Mouse (Mus musculus): ENCODE data around the gene Mt1.
"Not testable (repeated sequence)": the region's sequence is repeated elsewhere in the genome, so short reads cannot be mapped to it uniquely, and the experiment has no call there.

Mt1 gene

GRCm38 (mm10) chr8:94178857-94179712 lies at the start of gene Mt1:
Gene Mt1 (plus strand): TSS chr8:94179082.
- peak; percentile 55 for DNase-seq

DNA sequence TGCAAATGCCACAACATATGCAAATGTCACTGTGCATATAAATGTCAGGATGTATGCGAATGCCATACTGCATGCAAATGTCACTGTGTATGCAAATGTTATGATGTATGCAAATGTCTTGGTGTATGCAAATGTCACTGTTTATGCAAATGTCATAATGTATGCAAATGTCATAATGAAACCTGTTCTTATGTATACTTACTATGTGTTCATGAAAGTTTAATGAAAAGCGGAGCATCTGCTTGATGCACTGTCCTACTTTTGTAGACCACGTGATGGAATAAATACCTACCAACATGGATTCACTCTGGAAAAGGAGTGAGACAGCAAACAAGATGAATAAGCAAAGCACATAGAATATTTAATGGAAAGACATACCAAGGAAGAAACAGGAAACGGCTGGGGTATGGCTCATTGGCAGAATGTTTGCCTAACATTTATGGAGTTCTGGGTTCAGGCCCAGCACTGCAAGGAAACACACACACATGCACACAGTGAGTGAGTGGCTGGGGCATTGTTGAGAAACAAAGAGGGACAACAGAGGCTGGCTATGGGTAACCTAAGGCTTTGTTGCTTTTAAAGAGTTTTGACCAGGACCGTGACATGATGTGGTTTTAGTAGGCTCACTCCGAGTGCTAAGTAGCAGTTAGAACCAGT lies 49.6 kb upstream of the Mt1 start:
- DNase-seq = no peak

DNA sequence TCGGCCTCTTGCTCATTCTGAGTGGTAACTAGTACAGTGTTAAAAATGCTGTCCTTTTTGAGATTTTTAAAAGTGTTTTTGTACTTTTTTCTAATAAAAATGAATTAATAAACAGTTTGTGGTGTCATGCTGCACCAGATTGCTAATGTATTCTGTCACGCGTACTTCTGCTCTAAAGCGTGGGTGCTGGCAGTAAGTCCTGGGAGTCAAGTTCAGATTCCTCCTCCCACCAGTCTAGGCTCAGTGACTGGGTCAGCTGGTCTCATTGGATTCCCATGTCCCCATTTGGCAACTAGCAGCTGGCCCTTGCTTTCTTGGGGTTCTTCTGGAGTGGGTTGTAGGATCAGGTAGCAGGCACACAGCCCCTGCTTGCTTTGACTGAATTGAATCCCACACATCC lies 48.8 kb upstream of the Mt1 start:
- no peak for DNase-seq

DNA sequence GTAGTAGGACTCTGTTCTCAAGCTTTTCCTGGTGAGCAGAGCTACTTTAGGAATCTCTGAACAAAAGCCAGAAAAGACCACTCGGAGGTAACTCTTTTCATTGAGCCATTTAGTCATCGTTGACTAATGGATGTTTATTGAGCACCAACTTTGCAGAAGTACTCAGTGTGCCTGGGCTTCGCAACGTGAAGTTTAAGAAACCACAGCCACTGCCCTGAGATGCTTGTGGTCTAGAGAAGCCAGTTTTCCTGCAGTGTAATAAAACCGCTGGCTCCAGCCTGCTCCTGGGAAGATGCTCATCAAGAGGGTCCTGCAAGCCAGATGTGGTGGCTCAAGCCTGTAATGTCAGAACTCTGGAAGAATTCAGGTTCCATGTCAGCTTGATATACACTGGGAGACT lies 46.8 kb upstream of the Mt1 start:
- no peak for DNase-seq

GRCm38 (mm10) chr8:94134601-94135000 lies 44.3 kb upstream of the Mt1 start:
- DNase-seq = not testable (repeated sequence)

GRCm38 (mm10) chr8:94135556-94135955 lies 43.3 kb upstream of the Mt1 start:
- DNase-seq = no peak

- no peak for DNase-seq
These were observed 42.7 kb upstream of the Mt1 start for GRCm38 (mm10) chr8:94136192-94136591.

DNA sequence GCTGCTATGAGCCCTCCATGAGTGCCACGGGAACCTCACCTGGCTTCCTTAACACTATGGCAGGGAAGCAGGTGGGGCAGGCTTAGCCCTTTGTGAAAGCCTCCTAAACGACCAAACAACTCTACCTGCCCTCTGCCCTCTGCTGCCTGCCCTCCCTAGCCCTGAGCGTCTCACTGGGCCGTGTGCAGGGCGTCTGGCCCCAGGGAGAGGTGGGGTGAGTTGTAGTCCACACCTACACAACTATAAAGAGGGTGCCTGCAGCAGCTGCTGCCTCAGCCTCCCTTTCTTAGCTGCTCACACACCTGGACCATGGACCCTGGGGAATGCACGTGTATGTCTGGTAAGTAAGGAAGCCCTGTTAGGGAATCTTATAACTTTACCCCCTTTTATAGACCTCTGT lies 41.9 kb upstream of the Mt1 start, which contains the start of gene Mt4:
Mt4 (plus strand) TSS at position 265 of the 400 bp plus-strand sequence.
- no peak for DNase-seq

DNA sequence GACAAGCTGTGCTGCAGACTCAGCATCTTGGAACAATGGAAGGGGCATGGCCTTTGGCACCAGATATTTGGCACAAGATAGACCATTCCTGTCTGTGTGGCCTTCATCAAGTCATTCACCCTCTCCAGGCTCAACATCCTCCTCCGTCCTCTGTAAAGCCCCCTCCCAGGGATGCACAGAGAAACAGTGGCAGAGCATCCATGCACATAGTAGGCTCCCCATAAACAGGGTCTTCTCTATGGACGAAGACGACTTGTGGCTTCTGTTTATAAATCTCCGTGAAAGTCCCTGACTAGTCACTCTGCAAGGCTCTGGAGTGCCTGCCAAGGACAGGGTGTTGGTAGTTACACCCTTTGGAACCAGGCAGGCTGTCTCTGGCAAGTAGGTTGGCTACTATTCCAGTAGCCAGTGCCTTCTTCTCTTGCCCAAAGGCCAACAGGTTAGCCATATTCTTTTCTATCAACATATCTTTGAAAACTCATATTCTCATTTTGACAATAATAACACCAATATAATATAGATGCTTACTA lies 38.6 kb upstream of the Mt1 start:
- no peak for DNase-seq

GRCm38 (mm10) chr8:94148236-94148635 lies 30.6 kb upstream of the Mt1 start:
- no peak for DNase-seq

DNA sequence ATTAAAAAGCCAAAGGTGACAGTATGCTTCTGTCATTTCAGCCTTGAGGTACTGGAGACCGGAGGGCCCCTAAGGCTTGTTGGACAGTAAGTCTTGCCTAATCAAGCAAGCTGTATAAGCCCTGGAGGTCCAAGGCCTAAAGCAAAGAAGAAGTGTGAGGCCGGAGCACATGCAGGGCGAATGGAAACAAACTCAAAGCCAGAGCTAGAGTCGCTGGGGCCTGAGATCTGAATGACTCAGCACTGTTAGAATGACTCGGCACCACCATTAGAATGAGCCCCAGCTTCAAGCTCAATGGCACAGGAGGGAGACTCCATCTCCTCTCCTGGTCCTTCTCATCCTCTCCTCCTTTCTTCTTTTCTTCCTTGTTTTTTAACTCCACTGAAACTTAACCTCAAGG lies 28.0 kb upstream of the Mt1 start:
- no peak for DNase-seq

GRCm38 (mm10) chr8:94152513-94153300 lies 26.2 kb upstream of the Mt1 start, which contains the start of gene Mt3:
Gene Mt3 (plus strand): TSS chr8:94152607.
- DNase-seq = peak; percentile 58

DNA sequence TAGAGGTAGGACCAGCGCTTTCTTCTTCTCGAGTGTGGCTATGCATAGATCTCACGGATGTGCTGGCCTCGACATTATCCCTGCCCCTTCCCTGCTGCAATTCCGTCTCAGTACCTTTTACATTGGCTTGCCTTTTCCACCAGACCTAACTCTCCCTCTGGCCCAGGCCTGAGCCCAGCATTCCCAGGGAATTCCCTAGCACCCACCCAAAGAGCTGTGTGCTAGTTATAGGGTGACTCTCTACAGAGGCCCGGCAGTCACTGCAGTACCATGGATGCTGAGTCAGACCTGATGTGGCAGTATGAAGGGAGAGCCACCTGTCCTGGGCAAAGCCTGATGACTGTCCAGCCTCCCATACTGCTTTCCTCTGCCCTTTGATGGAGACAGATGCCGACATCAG lies 25.4 kb upstream of the Mt1 start:
- no peak for DNase-seq

GRCm38 (mm10) chr8:94154537-94154936 lies 24.3 kb upstream of the Mt1 start:
- DNase-seq = no peak

- no peak for DNase-seq
These were observed 22.8 kb upstream of the Mt1 start for GRCm38 (mm10) chr8:94156092-94156491.

DNA sequence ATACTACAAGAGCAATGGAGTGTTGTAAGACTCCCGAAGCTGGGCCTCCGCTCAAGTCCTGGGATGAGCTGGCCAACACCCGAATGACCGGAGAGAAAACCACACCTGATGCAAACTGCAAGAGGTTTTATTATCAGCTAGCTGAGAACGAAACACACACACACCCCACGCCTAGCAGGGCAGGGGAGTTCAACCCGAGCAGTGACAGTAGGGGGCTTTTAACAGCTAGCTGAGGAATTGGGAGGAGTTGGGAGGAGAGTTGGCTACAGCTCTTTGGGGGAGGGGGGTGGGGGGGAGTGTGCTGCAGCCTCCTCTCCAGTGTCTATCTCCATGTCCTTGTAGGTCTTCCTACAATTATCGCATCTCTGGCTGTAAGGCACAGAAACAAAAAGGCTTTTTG lies 13.1 kb upstream of the Mt1 start:
- not testable (repeated sequence) for DNase-seq

DNA sequence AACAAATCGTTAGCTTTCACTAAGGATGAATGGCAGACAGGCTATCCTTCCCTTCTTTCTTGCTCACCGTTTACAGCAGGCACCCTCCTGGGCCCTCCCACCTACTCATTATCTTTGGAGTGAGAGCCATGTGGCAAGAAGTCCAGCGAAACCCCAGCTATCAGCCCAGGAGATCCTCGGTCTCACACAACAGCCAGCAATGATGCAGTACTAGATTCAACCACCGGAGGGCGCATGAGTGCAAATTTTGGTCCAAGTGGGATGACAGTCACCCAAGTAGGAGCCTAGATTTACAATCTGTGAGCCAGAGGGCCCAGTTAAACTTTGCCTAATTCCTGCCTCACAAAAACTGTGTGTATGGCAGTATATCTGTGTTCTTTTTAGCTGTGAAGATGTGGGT lies 11.6 kb upstream of the Mt1 start:
- DNase-seq = peak; percentile 91

DNA sequence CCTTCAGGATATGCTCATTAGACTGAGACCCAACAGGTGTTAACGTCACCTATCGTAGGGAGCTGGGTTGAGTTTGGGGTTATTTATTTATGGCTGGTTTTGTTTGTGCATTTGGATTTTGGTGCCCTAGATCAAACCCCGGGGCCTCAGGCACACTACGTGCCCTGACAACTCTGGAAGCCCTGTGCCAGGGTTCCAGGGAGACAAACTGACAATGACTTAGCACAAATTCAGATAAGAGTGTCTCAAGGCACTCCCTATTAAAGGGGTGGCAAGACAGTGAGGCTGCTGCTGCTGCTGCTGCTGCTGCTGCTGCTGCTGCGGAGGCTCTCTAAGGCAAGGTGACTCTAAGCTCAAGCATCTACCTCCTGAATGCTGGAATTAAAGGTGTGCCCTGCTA lies 9.3 kb upstream of the Mt1 start:
- no peak for DNase-seq

GRCm38 (mm10) chr8:94171321-94171755 lies 7.5 kb upstream of the Mt1 start:
- DNase-seq = no peak

- peak; percentile 61 for DNase-seq
These were observed 6.6 kb upstream of the Mt1 start, which contains the start of gene Mt2 for GRCm38 (mm10) chr8:94172075-94172808. Gene Mt2 (plus strand): TSS chr8:94172664.

GRCm38 (mm10) chr8:94172809-94173732 lies 5.8 kb upstream of the Mt1 start:
- peak; percentile 76 for DNase-seq
